Mouse (Mus musculus) cerebellum, postnatal 10 days (tissue): ENCODE data around the gene Car11.

ENCODE experiments used
- DNase-seq, 2 experiments: peaks; one replicate each; pipeline ENCODE4 v3.0.0; 2021; ENCODE audit warnings: mixed read lengths in 2 of 2

Car11 gene

DNA sequence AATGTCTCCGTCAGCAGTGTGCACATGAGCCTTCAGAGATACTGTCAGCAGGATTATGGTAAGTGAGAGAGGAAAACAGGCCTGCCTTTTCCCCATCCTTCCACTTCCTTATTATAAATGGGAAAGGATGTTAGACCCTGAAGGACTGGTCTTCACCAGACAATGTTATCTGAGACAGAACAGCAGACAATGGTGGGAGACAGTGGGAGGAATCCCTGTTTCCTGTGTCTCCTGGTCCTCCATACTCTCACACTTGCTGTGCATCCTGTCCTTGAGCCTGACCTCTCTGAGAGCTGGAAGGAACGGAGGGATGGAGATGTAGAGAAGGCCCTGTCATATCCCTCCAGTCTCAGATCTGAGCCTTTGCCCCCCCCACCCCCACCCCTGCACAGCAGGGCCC is 7.3 kb upstream of the Car11 start:
- DNase-seq, result no peak

DNA sequence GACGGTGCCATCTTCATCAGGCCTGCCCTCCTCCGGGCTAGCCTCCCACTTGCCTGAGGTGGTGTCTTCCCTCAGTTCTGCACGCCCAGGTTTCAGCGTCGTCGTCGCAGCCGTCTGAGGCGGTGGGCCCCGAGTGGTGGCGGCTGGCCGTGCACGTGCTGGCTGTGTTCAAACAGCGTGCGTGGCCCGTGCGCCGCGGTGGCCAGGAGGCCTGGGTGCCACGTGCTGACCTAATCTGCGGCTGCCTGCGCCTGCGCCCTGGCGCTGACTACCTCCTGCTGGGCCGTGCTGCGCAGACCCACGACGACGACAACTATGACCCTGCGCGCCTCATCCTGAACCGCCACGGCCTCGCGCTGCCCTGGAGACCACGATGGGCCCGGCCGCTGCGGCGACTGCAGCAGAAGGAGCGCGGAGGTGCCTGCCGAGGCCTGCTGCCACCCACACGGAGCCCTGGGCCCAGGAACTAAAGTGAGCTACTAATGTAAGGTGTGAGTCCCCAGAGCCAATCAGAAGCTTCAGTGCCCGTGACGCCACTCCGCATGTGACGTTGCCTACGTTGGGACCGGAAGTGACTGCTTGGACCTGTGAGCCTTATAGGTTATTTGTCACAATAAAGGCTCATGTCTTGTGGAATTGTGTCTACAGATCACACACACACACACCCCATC is 5.6 kb upstream of the Car11 start, which contains the start of gene Sec1:
Sec1 (minus strand) TSS at position 482 of the 671 bp plus-strand sequence.
- peak in 1 of 2 experiments; percentile 7 for DNase-seq

DNA sequence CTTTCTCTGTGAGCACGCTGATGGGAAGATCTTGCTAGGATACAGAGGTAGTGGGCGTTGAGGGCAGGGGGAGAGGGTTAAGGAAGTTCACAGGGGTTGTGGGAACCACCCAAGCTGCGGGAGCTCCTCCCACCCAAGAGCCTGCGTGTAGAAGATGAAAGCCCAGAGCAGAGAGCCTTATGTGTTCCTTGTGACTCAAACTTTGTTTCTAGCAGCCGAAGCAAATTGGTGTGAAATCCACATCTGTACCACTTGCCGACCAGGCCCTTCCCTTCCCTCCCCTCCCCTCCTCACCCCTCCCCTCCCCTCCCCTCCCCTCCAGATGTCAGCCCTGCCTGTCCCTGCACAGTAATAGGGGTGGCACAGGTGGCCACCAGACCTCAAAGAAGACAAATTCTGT is 4.5 kb upstream of the Car11 start:
- DNase-seq, result no peak

DNA sequence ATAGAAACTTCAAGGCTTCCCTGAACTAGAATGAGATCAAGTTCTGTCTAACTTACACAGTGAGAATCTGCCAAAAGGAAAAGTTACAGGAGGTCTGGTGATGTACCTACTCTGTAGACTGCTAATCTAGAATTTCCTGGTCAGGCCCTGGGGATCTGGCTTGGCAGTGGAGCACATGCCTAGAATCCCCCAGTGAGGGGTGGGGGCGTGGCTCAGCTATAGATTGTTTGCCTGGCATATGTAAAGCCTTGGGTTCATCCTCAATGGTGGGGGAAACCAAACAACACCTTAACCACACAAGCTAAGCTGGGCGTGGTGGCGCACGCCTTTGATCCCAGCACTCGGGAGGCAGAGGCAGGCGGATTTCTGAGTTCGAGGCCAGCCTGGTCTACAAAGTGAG is 1.7 kb upstream of the Car11 start:
- peak in 1 of 2 experiments; percentile 29 for DNase-seq

DNA sequence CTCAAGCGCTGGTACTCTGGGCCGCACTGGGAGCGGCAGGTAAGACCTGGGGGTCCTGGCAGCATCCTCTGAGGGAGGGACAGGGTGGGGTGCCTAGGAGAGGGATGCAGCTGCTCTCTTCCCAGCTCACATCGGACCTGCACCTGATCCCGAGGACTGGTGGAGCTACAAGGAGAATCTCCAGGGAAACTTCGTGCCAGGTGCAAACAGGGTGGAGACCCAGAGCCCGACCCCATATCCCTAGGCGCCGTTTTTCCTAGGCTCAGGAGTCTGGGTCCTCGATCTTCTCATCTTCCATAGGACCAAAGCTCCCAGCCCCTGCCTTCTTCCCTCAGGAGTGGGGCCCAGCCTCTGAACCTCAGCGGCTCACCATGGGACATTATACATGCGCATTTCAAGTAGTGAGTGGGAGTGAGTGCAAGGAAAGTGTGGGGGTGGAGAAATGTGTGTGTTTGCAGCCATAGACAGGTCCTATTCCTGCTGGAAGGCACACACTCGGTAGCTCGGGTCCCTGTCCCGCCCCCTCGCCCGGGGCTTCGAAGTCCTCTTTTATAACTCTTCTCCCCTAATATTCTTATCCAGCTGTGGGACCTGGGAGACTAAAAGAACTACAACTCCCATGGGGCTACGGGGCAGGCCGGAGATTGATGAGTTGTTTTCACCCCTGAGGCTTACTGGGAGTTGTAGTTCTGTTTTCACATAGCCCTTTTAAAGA is 815 bp downstream of the Car11 start:
- peak; percentile 83 to 88 for DNase-seq

DNA sequence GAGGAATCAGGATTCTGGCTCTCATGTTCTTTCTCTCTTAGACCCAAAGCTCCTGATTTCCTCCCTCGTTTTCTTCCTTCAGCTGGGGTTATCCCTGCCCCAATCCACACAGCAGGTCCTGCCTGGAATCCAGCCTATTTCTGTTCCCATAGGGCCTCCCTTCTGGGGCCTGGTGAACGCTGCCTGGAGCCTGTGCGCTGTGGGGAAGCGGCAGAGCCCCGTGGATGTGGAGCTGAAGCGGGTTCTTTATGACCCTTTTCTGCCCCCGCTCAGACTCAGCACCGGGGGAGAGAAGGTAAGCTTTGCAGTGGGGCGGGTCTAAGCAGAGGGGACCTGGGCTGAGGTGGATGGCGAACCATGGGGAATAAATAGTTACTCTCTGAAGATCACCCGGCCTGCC is 1.4 kb downstream of the Car11 start:
- peak in 1 of 2 experiments; percentile 59 for DNase-seq

DNA sequence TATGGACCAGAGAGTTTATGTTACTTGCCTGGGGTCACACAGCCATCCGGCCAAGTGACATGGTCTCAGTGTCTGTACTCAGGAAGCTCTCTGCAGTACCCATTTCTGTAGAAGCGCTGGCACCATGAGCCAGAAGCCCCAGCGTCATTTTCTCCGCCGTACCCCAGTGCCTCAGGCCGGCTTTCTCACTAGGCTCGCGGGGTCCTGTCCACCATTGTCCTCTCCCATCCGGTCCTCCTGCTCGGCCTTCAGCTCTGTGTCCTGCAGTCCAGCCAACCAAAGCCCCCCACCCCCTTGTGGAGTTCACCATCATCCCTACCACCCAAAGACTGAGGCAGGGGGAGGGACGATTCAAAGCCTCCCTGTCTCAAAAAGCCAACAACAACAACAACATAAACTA is 2.0 kb downstream of the Car11 start:
- peak in 1 of 2 experiments; percentile 25 for DNase-seq

DNA sequence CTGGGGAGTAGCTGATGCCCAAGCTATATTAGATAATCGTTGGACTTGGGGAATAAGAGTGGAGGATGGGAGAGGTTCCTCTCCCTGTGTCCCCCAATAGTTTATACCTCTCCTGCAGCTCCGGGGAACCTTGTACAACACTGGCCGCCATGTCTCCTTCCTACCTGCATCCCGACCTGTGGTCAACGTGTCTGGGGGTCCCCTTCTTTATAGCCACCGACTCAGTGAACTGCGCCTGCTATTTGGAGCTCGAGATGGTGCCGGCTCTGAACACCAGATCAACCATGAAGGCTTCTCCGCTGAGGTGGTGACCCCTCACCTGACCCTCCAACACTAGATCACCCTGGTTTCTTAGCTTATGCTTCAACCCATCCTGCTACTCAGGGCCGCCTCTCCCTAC is 2.7 kb downstream of the Car11 start:
- DNase-seq, result peak in 1 of 2 experiments; percentile 6

DNA sequence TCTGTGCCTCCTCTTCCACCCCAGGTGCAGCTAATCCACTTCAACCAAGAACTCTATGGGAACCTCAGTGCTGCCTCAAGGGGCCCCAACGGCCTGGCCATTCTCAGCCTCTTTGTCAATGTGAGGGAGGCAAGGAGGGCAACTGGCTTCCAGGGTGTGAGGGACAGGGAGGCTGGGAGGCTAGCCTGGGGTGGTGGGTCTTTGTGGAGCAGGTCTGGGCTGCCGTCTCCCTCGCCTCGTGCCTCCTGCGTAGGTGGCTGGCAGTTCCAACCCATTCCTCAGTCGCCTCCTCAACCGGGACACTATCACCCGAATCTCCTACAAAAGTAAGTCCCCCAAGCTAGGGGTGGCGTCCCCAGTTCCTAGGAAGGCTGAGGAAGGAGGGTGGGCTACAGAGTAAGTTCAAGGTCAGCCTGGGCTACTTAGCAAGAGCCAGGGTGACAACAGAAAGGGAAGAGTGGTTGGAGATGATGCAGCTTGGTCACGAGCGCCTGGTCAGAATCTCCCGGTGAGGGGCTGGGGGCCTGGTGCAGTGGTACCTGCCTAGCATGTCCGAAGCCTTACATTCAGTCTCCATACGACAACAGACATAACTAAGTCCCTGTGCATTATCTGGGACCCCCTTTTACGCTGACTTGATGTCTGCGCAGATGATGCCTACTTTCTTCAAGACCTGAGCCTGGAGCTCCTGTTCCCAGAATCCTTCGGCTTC is 3.3 kb downstream of the Car11 start:
- peak in 1 of 2 experiments; percentile 20 for DNase-seq

DNA sequence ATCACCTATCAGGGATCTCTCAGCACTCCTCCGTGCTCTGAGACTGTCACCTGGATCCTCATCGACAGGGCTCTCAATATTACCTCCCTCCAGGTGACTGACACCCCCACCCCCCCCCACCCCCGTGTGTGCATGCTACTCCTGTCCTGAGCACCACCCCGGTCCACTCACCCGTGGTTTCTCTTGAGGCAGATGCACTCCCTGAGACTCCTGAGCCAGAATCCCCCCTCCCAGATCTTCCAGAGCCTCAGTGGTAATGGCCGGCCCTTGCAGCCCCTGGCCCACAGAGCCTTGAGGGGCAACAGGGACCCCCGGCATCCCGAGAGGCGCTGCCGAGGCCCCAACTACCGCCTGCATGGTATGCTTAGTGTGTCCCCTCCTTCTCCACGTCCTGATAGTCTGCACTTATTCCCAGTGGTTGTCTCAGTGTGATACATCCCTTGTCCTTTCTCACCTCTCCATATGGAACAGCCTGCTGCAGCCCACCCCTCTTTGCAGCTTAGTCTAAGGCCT is 3.9 kb downstream of the Car11 start:
- peak in 1 of 2 experiments; percentile 52 for DNase-seq

DNA sequence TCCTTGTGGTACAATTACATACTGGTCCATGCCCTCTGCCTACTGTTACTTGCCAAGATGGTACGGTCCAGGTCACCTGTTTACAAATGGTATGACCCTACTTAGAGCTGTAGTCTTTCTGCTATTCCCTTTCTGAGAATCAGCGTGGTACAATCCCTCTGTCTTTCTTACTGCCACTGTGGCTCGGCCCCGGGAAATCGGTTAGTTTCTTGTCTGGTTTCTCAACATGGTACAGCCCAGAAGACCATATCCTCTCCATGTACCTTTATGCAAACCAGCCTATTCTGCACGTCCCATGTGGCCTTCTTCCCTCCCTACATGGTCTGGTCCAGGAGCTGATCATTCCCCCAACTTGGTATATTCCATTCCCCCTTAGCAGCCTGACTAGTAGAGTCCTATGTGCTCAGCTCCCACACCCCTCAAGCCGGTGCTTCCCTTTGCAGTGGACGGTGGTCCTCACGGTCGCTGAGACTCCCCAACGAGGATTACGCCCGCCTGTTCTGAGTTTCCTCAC is 4.5 kb downstream of the Car11 start:
- DNase-seq, result peak; percentile 83 to 86

DNA sequence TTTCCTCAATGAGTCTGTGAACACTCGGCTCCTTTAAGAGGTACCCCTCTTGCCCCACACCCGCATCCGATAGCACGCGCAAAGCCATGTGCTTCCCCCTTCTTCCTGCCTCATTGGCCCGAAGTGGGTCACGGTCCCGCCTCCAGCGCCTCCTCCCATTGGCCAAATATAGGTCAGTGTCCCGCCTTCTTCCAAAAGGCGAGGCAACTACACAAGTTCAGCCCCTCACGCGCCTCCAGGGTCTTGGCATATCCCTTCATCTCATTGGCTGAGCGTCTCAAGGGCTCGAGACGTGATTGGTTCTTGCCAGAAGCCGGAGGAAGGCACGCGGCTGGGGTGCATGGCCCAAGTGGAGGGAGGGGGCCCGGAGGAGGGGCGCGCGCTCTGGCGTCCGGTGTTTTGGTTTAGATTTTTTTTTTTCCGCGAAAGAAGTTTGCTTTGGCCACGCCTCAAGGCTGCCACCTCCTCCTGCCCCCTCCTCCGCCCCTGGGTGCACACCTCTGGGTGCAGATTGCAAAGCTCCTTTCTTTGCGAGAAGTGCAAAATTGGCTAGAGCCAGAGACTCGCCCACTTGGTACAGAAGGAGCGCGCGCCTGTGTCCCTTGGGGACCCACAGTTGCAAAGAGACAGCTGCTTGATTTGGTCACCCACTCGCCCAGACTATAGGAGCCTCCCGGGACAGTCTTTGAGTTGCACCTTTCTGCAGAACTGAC is 5.2 kb downstream of the Car11 start, which contains the start of gene Dbp:
Dbp (plus strand) TSS at position 359 of the 713 bp plus-strand sequence.
- peak; percentile 98 to 99 for DNase-seq

DNA sequence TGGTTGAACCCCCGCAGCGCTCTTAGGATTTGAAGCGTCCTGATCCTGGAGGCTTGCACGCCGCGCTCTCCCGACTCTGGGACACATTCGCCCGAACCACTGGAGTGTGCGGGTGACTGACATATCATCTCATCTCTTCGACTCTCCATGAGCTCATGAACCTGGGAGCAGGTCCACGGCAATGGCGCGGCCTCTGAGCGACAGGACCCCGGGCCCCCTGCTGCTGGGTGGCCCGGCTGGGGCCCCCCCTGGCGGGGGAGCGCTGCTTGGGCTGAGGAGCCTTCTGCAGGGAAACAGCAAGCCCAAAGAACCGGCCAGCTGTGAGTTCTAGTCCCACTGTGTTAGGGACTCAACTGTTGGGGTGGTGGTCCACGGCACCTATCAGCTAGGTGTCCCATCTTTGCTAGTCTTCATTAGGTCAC is 5.8 kb downstream of the Car11 start:
- DNase-seq, result no peak

DNA sequence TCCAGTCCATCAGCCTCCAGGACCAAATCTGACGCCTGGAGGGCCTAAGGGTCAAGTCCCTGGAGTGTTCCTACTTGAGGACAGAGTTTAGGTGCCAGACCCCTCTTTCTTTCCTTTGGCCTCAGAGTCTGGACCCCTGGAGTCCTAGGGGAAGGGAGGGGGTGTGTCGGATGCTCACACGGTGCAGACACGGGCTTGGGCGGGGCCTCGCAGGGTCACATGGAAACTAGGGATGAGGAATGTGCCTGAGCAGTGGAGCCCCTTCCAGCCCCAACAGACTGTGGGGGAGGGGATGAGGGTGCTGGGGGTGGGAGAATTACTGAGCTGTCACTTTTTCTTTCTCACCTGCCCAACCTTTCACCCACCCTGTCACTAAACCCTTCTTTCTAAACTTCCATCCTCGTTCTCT is 6.2 kb downstream of the Car11 start:
- peak; percentile 82 to 87 for DNase-seq

DNA sequence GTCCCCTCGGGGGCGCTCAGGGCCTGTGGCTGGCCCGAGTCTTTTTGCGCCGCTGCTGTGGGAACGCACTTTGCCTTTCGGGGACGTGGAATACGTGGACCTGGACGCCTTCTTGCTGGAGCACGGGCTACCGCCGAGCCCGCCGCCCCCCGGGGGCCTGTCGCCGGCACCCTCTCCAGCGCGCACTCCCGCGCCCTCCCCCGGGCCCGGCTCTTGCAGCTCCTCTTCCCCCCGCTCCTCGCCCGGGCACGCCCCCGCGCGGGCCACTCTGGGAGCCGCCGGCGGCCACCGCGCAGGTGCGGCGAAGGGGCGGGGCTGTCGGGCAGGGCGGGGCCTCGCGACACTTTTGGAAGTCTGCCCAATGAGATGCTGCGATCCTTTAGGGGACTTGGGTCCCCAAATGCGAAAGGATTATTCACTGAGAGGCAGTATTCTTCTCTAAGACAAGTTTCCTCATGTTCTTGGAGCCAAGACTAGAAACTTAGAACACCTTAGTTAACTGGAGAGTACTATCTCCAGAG is 7.1 kb downstream of the Car11 start:
- DNase-seq, result peak; percentile 93 to 94

DNA sequence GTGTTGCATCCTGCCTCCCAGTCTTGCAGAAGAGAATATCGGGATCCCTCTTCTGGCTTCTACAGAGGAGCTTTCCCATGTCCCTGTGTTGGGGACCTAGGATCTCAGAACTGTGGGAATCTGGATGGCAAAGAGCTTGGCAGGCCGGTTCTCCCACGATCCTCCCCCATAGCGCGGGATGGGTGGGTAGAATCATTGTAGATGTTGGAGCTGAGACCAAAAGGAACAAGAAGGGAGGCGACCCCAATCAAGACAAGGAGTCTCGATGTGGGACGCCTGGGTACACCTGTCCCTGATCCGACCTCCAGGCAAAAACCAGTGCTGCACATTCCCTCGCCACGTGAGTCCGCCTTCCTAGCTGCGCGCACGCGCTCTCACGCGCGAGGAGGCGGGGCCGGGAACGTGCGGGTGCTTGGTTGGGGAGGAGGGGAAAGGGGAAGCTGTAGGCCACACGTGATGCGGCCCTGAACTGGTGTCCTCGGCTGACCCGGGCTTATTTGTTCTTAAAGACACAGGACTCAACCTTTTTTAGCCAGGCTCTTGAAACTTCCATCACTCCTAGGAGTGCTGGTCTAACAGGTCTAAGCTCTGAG is 7.8 kb downstream of the Car11 start:
- DNase-seq, result peak; percentile 97

DNA sequence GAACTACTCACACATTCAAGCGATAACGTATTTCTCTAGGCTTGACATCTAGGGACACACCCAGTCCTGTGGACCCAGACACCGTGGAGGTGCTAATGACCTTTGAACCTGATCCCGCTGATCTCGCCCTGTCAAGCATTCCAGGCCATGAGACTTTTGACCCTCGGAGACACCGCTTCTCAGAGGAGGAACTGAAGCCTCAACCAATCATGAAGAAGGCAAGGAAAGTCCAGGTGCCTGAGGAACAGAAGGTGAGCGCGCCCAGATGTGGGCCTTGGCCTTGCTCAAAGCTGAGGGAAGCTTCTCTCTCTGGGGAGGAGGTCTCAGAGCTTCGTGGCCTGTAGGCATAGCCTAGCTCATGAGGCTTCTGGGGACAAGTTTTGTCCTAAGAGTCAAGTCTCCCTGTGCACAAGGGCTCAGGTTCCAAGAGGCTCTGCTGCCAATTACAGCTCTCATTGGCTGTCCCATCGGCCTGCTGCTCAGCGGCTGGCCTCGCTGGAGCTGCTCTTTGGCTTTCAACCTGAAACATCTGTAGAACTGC is 8.6 kb downstream of the Car11 start:
- peak; percentile 26 to 46 for DNase-seq

DNA sequence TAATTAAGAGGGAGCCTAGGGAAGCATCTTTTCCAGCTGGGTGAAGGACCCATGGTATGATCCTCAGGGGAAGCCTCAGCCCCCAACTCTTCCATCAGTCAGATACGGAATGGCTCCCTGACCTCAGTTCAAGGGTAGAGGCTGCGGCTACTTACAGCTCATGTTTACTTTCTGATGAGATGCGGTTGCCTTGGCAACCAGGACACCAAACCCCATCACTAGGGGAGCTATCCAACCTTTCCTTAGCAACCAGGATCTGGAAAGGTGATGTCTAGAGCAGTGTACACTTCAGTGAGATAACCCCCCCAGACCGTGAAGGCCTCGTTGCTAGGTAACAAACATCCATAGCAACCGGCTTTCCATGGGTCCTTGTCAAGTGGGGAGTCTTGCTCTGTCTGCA is 9.4 kb downstream of the Car11 start:
- DNase-seq, result peak; percentile 42 to 56

DNA sequence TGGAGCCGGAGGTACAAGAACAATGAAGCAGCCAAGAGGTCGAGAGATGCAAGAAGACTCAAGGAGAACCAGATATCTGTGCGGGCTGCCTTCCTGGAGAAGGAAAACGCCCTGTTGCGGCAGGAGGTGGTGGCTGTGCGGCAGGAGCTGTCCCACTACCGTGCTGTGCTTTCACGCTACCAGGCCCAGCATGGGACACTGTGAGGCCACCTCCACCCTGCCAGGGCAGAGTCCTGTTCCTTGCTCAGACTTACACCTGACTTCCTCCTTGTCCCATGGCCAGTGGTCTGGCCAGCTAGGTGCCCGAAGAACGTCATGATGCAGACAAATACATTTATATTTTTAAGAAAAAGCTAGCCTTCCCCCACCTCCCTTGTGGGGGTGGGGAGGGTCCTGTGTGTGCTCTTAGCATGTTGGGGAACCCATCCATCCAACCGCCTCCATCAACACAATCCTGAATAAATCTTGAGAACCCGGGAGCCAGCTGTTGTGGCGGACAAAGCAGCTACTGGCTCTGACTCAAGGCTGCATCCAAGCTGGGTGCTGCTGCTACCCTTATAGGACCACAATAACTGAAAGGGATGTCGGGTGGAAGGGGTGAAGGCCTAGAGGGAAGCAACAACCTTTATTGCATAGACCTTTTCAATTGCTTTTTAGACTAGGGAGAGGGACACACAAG is 10.2 kb downstream of the Car11 start:
- DNase-seq, result peak in 1 of 2 experiments; percentile 42

DNA sequence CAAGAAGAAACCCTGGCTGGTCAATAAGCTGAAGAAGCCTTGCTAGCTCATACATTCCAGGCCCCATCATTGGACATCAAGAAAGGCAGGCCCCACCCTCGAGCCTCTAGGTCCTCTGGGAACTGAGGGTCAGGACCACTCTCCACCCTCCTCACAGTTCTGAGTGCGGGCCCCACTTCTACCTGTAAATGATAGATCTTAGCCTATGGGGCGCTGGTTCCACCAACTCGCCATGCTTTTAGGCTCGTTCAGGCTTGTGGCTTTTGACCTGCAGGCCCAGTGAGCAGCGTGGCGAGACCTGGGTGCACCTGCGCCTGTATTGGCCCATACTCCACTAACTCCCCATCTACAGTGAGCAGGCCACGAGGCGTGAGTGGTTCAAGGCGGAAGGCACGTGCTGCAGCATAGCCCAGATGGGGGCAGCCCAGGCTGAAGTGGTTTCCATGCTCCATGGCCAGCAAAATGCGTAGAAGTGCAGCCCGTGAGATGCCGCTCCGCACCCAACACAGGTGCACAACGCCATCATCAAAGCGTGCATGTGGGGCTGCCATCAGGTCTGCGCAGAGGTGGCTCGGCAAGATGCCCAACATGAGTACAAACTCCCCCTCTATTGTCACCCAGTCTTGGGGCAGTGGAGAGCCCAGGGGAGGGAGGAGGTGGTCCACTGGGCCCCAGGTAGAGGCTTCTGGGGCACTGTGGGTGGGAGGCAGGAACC is 11.0 kb downstream of the Car11 start:
- peak in 1 of 2 experiments; percentile 31 for DNase-seq
